Mouse (Mus musculus): ENCODE measurements around the gene Hcls1. TPM values are rescaled to one million over a fixed set of nuclear protein-coding genes. Genes with fewer than 3 reads are reported as not detected.

Hcls1 gene
- total RNA-seq (2023), result 516 and 544 TPM in 2 replicates

GRCm38 (mm10) chr16:36934841-36935620 lies at the start of gene Hcls1:
Hcls1 (plus strand) TSS chr16:36934983.

GRCm38 (mm10) chr16:36989999-36990625 lies 55.3 kb downstream of the Hcls1 start, which contains the start of gene Fbxo40:
Fbxo40 (minus strand) TSS chr16:36990467.

GRCm38 (mm10) chr16:37011061-37011921 lies 76.5 kb downstream of the Hcls1 start, which contains the start of gene Polq:
Polq (plus strand) TSS chr16:37011786.

Other genes with a start within 250 kb of the Hcls1 start
- gene Ildr1, start 241.0 kb upstream of the Hcls1 start, total RNA-seq (2023), result 0.16 TPM in 1 of 2 replicates, not detected in the other
- 8.2 TPM in 1 of 2 replicates, not detected in the other for gene Slc15a2, start 150.0 kb upstream of the Hcls1 start, total RNA-seq (2023)
- gene Iqcb1, start 106.6 kb upstream of the Hcls1 start, total RNA-seq (2023), result 7.3 and 8.9 TPM in 2 replicates
- 1.6 and 2.0 TPM in 2 replicates for gene Eaf2, start 60.0 kb upstream of the Hcls1 start, total RNA-seq (2023)
- gene Golgb1, start 59.8 kb upstream of the Hcls1 start, total RNA-seq (2023), result 17.9 and 30.8 TPM in 2 replicates
- gene Fbxo40, start 55.5 kb downstream of the Hcls1 start, total RNA-seq (2023), result not detected in 2 replicates
- gene Polq, start 76.8 kb downstream of the Hcls1 start, total RNA-seq (2023), result 7.6 and 10.3 TPM in 2 replicates